Mouse (Mus musculus) T-helper 2 cell (primary cell): ENCODE measurements around the gene Gm28051.

Source experiments
- in situ Hi-C: fragments of 300-600 bp; cut with MboI, MseI; formaldehyde crosslinking; loops from one replicate; pipeline ENCODE4 v1.15.1; 2025; ENCODE audit warnings: high pct_unique_total_duplicates

Gm28051 gene

DNA sequence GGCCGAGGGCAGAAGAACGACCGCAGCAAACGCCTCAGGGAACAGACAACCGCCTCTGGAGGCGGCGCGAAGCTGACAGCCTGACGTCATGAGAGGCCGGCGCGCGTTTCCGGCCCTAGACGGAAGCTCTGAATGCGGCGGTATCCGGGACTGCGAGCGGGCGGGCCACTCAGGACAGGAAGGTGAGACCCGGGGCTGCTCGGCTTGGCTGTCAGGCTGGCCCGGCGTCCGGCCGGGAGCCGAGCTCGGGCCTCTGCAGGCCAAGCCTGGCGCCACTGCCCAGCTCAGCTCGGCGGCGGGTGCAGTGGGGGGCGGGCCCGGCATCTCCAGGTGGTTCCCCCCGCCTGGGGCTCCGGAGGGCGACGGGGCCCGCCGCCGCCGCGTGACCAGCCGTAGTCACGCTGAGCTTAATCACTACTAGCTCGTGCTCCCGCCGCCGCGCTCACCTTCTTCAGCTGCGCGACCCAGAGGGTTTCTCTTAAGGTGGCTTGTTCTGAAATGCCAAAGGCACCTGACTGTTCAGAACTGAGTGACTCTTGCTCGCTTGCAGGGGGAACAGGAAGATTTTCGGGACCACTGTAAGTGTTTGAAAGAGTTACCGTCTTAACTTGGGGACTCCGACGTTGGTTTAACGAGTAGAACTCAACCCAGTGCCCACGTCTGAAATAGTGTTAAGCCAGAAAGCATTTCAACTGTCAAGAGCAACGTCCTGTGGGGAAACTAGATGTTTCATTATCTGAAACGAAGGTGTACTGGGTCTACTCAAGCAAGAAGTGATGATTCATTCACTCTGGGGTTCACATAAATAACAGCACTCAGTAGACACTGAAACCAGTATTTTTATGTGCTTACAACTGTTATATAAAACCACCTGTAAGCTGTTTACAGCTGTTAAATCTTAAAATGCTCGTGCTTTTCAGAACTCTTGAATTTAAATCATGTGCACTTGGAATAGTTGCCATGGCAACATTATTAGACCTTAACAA lies 13.7 kb downstream of the Gm28051 start, which contains the start of the genes Moap1 and Tmem251:
TSS of gene Moap1 (minus strand) at position 73 of the 986 bp plus-strand sequence.
TSS of gene Tmem251 (plus strand) at position 174 of the 986 bp plus-strand sequence.
- in situ Hi-C loops: loop anchor here (10.0 kb wide), 1 partner anchor 591 kb away; no protein-coding TSS in a partner anchor

GRCm38 (mm10) chr12:102743036-102743588 lies 14.5 kb downstream of the Gm28051 start:
- in situ Hi-C loops: loop anchor here (10.0 kb wide), 1 partner anchor 592 kb away; no protein-coding TSS in a partner anchor

GRCm38 (mm10) chr12:102742056-102742455 lies 15.5 kb downstream of the Gm28051 start:
- in situ Hi-C loops: loop anchor here (10.0 kb wide), 1 partner anchor 593 kb away; no protein-coding TSS in a partner anchor

DNA sequence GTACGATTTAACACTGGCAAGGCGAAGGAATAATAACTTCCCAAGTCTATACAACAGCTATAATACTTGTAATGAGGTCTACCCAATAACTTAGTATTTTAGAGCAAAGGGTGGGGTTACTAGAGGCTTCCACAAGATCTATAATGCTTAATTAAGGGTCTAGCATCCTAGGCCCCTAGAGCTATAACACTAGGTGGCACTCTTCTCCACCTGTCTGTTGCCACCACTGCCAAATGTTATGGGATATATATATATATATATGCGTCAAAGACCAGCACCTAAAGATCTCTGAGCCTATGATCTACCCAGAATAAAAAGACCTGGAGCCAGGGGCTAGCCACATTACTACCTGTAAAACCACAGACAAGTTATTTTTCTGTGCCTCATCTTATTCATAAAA lies 17.3 kb downstream of the Gm28051 start:
- in situ Hi-C loops: loop anchor here (10.0 kb wide), 1 partner anchor 595 kb away; no protein-coding TSS in a partner anchor

DNA sequence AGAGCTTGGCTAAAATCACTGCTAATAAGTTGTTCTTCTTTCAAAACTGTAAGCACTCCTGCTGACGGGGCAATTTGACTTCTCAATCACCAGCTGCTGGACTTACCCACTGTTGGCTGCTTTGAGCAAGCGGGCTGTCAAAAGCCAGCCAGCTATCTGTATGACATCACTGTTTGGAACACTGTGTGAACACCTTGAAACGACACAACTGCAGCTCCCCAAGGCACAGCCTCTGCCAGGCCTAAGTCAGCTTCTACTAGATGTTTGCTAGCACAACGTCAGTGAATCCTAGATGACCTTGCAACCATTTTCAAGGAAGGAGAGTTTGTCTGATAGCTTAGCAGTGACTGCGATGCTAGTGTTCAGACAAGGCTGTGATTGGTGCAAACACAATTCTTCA lies 18.5 kb downstream of the Gm28051 start:
- in situ Hi-C loops: loop anchor here (10.0 kb wide), 1 partner anchor 326 kb away; no protein-coding TSS in a partner anchor

DNA sequence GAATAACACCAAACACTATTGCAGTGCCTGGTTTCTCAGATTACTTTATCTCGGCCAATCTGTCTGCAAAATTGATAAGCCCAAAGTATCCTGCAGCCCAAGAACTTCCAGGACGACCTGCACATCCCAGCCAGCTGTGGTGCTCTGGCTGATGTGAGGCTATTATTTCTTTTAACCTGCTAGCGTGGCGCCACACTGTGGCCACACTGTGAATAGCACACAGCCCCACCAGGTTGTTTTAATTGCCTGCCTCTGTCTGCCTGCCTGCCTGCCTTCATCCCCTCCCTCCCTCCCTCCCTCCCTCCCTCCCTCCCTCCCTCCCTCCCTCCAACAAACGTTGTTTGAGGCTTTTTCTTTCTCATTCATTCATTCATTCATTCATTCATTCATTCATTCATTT lies 24.2 kb downstream of the Gm28051 start:
- in situ Hi-C loops: loop anchor here (10.0 kb wide), 1 partner anchor 331 kb away; no protein-coding TSS in a partner anchor

GRCm38 (mm10) chr12:102730798-102731619 lies 26.6 kb downstream of the Gm28051 start:
- in situ Hi-C loops: loop anchor here (10.0 kb wide), 1 partner anchor 334 kb away; no protein-coding TSS in a partner anchor

DNA sequence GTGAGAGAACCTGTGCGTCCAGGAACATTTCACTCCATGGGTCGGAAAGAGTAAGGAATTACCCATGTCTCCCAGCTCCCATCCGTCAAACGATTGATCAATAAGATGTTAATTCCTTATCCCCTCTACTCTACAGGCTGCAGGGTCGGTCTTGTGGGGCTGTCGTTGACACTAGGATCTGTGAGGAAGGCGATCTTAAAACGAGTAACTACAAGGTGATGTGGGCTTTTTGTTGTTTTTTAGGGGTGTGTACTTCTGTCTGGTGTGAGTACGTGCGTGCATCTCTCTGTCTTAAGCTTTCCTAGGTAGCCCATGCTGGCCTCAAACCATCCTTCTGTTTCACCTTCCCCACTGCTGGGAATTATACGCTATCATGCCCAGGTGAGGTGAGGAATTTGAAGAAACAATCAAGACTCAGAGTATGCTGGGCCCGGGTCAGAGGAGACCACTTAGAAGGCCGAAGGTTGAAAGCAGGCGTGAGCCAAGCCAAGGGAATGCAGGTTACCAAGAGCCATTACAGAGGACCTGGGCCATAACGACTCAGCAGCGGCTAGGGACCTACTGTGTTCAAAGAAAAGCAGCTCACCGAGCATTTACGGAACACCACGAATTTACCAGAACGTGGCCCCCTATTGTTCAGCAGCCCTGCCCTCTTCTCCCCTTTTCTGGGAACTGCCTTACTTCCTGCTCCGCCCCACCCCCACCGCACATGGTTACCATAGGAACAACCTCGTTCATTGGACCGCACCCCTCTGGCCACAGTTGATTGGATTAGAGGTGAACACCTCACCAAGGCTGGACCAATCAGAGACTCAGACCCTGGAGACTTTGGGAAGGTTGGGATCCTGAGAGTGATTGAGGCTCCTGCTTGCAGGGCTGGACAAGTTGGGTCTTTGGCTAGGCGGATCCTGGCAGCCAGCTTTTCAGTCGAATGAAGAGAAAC lies 27.4 kb downstream of the Gm28051 start:
- in situ Hi-C loops: loop anchor here (5.0 to 10.0 kb wide), 2 partner anchors 143 to 335 kb away; no protein-coding TSS in a partner anchor

DNA sequence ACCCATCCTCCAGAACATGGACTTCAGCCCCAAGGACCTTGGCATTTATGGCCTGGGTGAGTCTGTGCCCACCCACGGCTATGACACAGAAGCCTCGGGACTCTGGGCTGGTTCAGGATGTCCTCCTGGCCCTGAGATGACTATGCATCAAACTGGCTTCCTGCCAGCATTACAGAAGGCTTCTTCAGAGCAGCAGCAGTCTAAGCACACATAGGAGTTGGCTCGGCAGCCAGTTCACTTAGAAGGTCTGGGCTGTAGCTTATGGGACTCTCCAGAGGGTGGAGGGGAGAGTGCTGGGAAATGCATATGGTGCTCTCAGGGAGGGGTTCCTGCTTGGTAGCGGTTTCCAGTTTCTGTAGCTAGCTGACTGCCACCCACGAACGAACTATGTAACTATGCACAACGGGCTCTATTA lies 31.8 kb downstream of the Gm28051 start:
- in situ Hi-C loops: loop anchor here (5.0 kb wide), 1 partner anchor 138 kb away; no protein-coding TSS in a partner anchor

DNA sequence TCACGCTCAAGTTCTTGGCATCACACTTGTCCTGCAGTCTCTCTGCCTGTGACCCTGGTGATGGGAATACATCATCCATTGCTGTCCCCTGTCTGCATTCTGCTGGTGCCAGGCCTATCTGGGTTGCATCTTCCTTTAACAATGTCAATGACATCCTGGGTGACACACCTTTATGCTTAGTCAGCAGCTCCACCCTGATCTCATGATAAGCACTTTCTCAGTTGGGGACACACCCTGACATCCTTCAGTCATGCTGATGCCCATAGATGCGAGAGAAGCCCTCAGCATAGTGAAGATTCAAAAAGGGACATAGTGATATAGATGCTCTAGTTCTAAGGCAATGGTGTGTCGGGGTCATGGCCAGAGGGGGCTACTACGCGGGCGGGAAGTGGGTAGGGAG lies 32.4 kb downstream of the Gm28051 start:
- in situ Hi-C loops: loop anchor here (5.0 kb wide), 1 partner anchor 138 kb away; no protein-coding TSS in a partner anchor

- in situ Hi-C loops: no loop called here
Measured at GRCm38 (mm10) chr12:102723861-102724260, 33.7 kb downstream of the Gm28051 start.

DNA sequence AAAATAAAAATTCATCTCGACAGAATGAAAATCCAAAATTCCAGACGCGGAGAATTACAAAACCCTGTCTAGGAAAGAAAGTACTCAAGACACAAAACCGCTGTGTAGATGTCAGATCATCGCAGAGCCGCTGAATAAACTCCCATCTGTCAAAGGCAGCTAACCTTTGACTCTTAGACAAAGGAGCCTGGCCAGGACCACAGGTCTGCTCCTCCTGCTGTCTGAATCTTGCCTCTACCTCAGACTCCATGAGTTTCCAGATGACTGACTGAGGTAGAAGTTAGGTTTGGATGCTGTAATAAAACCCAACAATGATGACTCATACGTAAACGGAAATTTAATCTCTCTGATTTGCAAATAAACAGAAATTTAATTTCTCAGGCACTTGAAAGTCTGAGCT lies 34.6 kb downstream of the Gm28051 start:
- in situ Hi-C loops: no loop called here

DNA sequence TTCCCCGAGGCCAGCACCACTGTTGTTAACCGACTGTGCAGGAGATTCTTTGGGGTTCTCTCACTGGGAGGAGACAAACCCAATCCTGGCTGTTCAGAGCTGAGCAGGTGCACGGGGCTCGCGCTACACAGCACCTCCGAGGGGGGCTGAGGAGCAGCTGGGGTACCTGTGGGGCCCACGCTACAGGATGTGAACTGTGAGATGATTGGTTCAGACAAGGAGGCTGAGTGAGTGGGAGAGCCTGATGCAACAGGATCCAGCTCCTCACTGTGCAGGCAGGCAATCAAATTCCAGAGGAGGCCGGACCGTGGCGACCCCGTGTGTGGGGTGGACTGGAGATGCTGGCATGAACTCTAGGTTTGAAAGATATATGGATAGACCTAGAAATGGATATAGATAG lies 35.1 kb downstream of the Gm28051 start:
- in situ Hi-C loops: no loop called here

- in situ Hi-C loops: loop anchor here (5.0 kb wide), 1 partner anchor 232 kb away; no protein-coding TSS in a partner anchor
Measured at GRCm38 (mm10) chr12:102719552-102720315, 37.8 kb downstream of the Gm28051 start.

GRCm38 (mm10) chr12:102714654-102715395 lies 42.7 kb downstream of the Gm28051 start:
- in situ Hi-C loops: loop anchor here (5.0 kb wide), 1 partner anchor 228 kb away; no protein-coding TSS in a partner anchor

GRCm38 (mm10) chr12:102714116-102714515 lies 43.4 kb downstream of the Gm28051 start:
- in situ Hi-C loops: no loop called here

DNA sequence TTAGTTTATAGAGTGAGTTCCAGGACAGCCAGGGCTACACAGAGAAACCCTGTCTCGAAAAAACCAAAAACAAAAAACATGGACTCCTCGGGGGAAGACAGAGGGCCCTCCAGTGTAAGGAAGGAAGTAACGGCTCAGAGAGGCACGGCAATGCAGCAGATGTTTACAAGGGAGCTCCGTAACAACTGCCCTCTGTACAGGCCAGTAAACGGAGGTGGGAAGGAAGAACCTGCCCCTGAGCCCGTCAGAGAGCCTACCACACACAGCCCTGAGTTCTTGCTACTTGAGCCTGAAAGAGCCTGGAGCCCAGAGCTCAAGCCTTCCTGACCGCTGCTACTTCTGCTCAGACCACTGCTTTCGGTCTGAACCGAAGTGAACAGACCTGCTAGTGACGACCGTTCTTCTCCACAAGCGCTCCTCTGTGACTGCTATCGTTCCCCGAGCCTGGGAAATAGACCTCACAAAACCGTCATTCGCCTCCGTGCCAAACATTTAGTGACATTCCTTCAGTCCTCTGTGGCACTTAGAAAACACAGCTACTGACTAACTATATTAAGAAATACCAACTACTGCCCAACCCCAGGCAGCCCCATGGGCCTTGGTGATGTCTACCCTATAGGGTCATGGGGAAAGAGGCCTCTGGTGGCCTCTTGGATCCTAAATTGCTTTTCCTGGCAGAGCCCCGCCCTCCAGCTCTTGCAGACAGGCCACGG lies 44.3 kb downstream of the Gm28051 start:
- in situ Hi-C loops: no loop called here
